Mouse (Mus musculus) urinary bladder, postnatal 25 days (tissue): ENCODE measurements around the gene Drd4.
"Not testable (repeated sequence)": the region's sequence is repeated elsewhere in the genome, so short reads cannot be mapped to it uniquely, and the experiment has no call there.

Experiments used
- DNase-seq: peaks from one replicate; pipeline ENCODE4 v3.0.0; 2022; ENCODE audit warnings: low spot score

Drd4 gene

GRCm38 (mm10) chr7:141291921-141292582, at the start of gene Drd4:
Gene Drd4, plus strand, starts transcription at chr7:141292006.
- DNase-seq = no peak

- DNase-seq = not testable (repeated sequence)
Measured at GRCm38 (mm10) chr7:141250486-141250885, 41.3 kb upstream of the Drd4 start.

- no peak for DNase-seq
Measured at GRCm38 (mm10) chr7:141256159-141256558, 35.6 kb upstream of the Drd4 start.

GRCm38 (mm10) chr7:141261480-141261879, 30.3 kb upstream of the Drd4 start:
- no peak for DNase-seq

- DNase-seq = no peak
Measured at GRCm38 (mm10) chr7:141263640-141264039, 28.2 kb upstream of the Drd4 start.

- no peak for DNase-seq
Measured at GRCm38 (mm10) chr7:141264041-141264700, 27.6 kb upstream of the Drd4 start.

GRCm38 (mm10) chr7:141264761-141265410, 26.9 kb upstream of the Drd4 start:
- no peak for DNase-seq

- no peak for DNase-seq
Measured at GRCm38 (mm10) chr7:141265411-141265738, 26.4 kb upstream of the Drd4 start.

GRCm38 (mm10) chr7:141265739-141266561, 25.9 kb upstream of the Drd4 start, which contains the start of gene Irf7:
Gene Irf7, minus strand, starts transcription at chr7:141266481.
- peak; percentile 54 for DNase-seq

- DNase-seq = no peak
Measured at GRCm38 (mm10) chr7:141268466-141269272, 23.1 kb upstream of the Drd4 start.

- no peak for DNase-seq
Measured at GRCm38 (mm10) chr7:141269273-141269545, 22.6 kb upstream of the Drd4 start.

GRCm38 (mm10) chr7:141270631-141271030, 21.2 kb upstream of the Drd4 start:
- no peak for DNase-seq

- no peak for DNase-seq
Measured at GRCm38 (mm10) chr7:141275356-141275755, 16.4 kb upstream of the Drd4 start.

GRCm38 (mm10) chr7:141276546-141276945, 15.3 kb upstream of the Drd4 start, which contains the start of gene Cdhr5:
Gene Cdhr5, minus strand, starts transcription at chr7:141276786.
- no peak for DNase-seq

GRCm38 (mm10) chr7:141277701-141278678, 13.8 kb upstream of the Drd4 start:
- DNase-seq = no peak

GRCm38 (mm10) chr7:141278766-141279590, 12.8 kb upstream of the Drd4 start, which contains the start of gene Sct:
Gene Sct, minus strand, starts transcription at chr7:141279133.
- DNase-seq = no peak

GRCm38 (mm10) chr7:141281442-141281841, 10.4 kb upstream of the Drd4 start:
- DNase-seq = no peak

GRCm38 (mm10) chr7:141282756-141283155, 9.1 kb upstream of the Drd4 start:
- DNase-seq = no peak

GRCm38 (mm10) chr7:141288042-141288441, 3.8 kb upstream of the Drd4 start:
- no peak for DNase-seq
